Mouse (Mus musculus) heart, embryonic 14.5 days (tissue): ENCODE results near the gene Pard3. TPM values are rescaled to one million over a fixed set of nuclear protein-coding genes. Genes with fewer than 3 reads are reported as not detected.

Experiments
- ATAC-seq: fragments of 200-750 bp; cut with Nextera tagmentation; 2 replicates; pipeline ENCODE4 v1.8.0; 2017; ENCODE audit warnings: low read depth, moderate TSS enrichment; ENCODE audit not compliant: insufficient number of reproducible peaks, insufficient read depth, low FRiP score
- H3K27ac ChIP-seq, 2 experiments: fragments of 200-500 bp in 1 of 2; fragments of 300-500 bp in 1 of 2; sonication (generic) in 1 of 2; replicated peaks in 1 of 2; 2 replicates each; pipeline ENCODE4 v1.5.1; 2012 to 2014; ENCODE audit warnings: low read depth in 2 of 2, low read length in 2 of 2, control low read depth in 1 of 2, mild to moderate bottlenecking in 1 of 2, mixed read lengths in 1 of 2; ENCODE audit not compliant: control insufficient read depth in 1 of 2, insufficient read depth in 1 of 2
- H3K27me3 ChIP-seq: fragments of 300-500 bp; sonication (generic); 2 replicates; pipeline ENCODE4 v1.6.1; 2014; ENCODE audit warnings: mild to moderate bottlenecking, low read length, control low read depth; ENCODE audit not compliant: control insufficient read depth, insufficient read depth
- H3K36me3 ChIP-seq: fragments of 300-500 bp; sonication (generic); 2 replicates; pipeline ENCODE4 v1.6.1; 2014; ENCODE audit warnings: mild to moderate bottlenecking, control low read depth, low read length, mixed read lengths; ENCODE audit not compliant: control insufficient read depth, insufficient read depth
- H3K4me1 ChIP-seq, 2 experiments: fragments of 200-500 bp in 1 of 2; fragments of 300-500 bp in 1 of 2; sonication (generic) in 1 of 2; 2 replicates each; pipeline ENCODE4 v1.6.1; 2012 to 2014; ENCODE audit warnings: low read length in 2 of 2, control low read depth in 1 of 2, mixed read lengths in 1 of 2; ENCODE audit not compliant: control insufficient read depth in 2 of 2, insufficient read depth in 2 of 2
- H3K4me2 ChIP-seq: fragments of 300-500 bp; sonication (generic); 2 replicates; pipeline ENCODE4 v1.6.1; 2014; ENCODE audit warnings: mild to moderate bottlenecking, low read length
- H3K4me3 ChIP-seq, 2 experiments: fragments of 200-500 bp in 1 of 2; fragments of 300-500 bp in 1 of 2; sonication (generic) in 1 of 2; 2 replicates each; pipeline ENCODE4 v1.5.1; 2012 to 2014; ENCODE audit warnings: low read length in 2 of 2, mild to moderate bottlenecking in 2 of 2, control low read depth in 1 of 2, low read depth in 1 of 2, moderate library complexity in 1 of 2; ENCODE audit not compliant: control insufficient read depth in 1 of 2, insufficient read depth in 1 of 2
- H3K9ac ChIP-seq: fragments of 300-500 bp; sonication (generic); 2 replicates; pipeline ENCODE4 v1.6.1; 2014; ENCODE audit warnings: mild to moderate bottlenecking, low read length
- H3K9me3 ChIP-seq: fragments of 300-500 bp; sonication (generic); 2 replicates; pipeline ENCODE4 v1.6.1; 2016; ENCODE audit warnings: low read length, control low read depth; ENCODE audit not compliant: control insufficient read depth
- WGBS: fragments of 180-500 bp; shearing (Covaris S2); extraction: QIAGEN DNeasy Blood & Tissue Kit; methylation state at CpG from one replicate; pipeline ENCODE4 v1.1.7; 2014; 5-methylcytosine and 5-hydroxymethylcytosine counted together
- polyA plus RNA-seq: library from polyadenylated mRNA; unstranded; fragments of >200 nt; fragmentation: Nextera tagmentation; extraction: Ambion mirVana; gene quantifications from 2 replicates; pipeline ENCODE4 v1.2.1, GENCODE M21; 2014

Pard3 gene
- polyA plus RNA-seq, 1 experiment from 2014 or later, result 21.2 TPM

DNA sequence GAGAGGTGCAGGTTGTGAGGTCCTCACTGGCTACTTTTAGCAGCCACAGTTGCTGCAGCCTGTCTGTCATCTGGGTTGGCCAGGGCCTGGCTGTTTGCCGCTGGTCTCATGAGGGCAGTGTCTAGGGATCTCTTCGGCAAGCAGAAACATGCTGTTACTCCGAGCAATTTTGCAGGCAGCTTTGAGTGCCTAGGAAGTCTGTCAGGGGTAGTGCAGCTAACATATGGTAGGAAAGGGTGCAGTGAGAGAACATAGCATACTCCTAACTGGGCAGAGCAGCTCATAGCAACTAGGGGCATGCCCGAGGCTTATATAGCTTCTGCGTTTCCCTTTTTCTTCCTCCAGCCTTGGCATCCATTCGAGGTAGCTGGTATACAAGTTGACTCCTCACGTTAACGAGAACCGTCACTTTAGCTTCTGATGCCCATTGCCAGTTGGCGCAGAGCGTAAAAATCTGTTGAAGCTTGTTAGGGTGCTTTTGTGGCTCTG is 54.7 kb downstream of the Pard3 start:
- H3K4me1 ChIP-seq, result peaks cover 15 to 52% of the 10 kb centered on the region in 2 experiments
- 64% methylated on average over 11 of the region's 11 CpGs for WGBS

DNA sequence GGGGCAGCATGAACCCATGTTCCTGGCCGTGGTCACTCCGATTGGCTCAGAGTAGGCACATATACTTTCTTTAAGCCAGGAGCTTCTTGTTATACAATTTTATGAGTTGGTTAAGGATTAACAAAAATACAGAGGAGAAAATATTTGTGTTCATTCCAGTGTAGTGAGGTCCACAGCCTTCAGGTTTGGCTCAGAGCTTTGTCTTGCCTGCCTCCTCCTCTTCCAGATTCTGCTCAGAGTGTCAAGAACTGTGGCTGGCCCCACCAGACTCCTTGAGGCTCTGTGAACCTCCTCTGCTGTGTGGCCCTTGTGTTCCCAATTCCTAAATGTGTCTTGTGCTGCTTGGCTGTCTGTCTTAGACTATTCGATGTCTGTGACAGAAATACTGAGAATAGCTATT is 59.7 kb downstream of the Pard3 start:
- H3K36me3 ChIP-seq, result no peaks in the 10 kb centered on the region
- no peak for ATAC-seq
- no peak overlapping the region for H3K4me3 ChIP-seq
- no peak overlapping the region for H3K27ac ChIP-seq
- WGBS, result 91% methylated on average over 3 of the region's 3 CpGs
- no peak overlapping the region for H3K4me2 ChIP-seq
- no peaks in the 10 kb centered on the region for H3K27me3 ChIP-seq
- H3K4me1 ChIP-seq, result peaks cover 15 to 60% of the 10 kb centered on the region in 2 experiments
- H3K9me3 ChIP-seq, result no peaks in the 10 kb centered on the region
- H3K9ac ChIP-seq, result no peak overlapping the region

More for the DNA sequence above, 54.7 kb downstream of the Pard3 start:
- ATAC-seq, result no peak
- Histone ChIP-seq H3K4me2 (no peak overlapping the region), H3K27ac (peak overlapping the region; percentile 1 to 19), H3K4me3 (no peak overlapping the region), H3K9me3 (no peaks in the 10 kb centered on the region), H3K36me3 (no peaks in the 10 kb centered on the region), H3K27me3 (no peaks in the 10 kb centered on the region), H3K9ac (0 out of 2 replicates have a peak overlapping the region, but pooled peaks have one; percentile 38)

DNA sequence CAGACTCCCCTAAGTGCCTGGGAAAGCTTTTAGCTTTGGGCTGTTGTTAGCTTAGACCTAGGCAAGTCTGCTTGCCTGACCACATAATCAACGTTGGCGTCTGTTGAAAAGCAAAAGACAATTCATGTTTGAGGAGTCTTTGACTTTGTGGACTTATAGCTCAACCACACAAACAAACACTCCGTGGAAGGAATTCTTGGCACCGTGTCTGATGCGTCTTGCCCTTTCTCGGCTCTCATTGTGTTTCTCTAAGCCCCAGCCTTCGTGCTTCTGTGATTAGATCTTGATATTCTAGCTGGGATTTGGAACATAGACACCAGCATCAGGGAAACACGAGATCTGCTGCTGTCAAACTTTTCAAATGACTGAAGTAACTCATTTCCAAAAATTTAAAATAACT is 61.1 kb downstream of the Pard3 start:
- no peak overlapping the region for H3K4me2 ChIP-seq
- no peak overlapping the region for H3K9ac ChIP-seq
- no peaks in the 10 kb centered on the region for H3K36me3 ChIP-seq
- H3K9me3 ChIP-seq, result no peaks in the 10 kb centered on the region
- 54% methylated on average over 8 of the region's 8 CpGs for WGBS
- no peak for ATAC-seq
- no peaks in the 10 kb centered on the region for H3K27me3 ChIP-seq
- no peak overlapping the region for H3K4me3 ChIP-seq
- H3K4me1 ChIP-seq, result peaks cover 21 to 57% of the 10 kb centered on the region in 2 experiments
- 0 out of 4 replicates have a peak overlapping the region, but pooled peaks of 1 of the 2 experiments have one; percentile 2 for H3K27ac ChIP-seq

DNA sequence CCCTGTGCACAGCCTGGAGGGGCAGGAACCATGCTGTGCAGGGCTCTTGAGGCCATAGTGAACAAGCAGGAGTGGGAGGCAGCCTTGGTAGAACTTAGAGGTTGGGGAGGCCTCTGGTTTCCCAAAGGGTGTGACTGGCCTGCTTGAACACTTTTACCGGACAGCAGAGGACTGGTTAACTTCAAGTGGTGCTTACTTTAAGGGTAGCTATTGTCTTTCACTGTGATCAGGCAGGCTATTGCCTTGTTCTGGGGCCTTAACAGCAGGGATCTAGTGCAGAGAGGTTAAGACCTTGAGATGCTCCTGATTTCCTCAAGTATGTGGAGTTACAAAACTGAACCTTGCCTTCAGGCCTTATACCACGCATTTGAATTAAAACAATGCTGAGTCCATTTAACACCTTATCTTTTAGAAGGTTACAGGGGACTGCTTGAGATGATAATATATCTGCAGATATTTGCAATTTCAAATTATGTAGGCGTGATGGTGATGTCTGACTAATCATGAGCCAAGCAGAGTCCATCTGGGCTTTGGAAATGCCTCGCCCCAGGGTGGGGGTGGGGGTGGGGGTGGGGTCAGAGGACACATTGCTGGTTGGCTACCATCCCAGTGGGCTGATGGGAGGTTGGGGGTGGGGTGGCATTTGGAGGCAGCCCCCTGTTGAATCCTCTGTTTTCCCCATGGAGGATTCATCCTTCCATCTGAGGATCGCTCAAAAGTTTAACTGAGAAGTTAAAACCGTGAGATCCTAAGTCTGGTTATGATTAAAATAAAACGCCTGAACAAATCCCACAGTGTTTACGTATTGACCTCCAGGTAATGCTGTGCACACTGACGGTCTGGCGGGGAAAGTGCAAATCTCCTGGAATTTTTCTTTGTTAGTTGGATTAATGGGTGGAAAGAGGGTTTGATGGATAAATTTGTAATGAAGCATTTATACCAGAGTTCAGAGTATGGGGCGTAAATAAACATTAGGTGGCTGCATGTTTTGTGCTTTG is 62.3 kb downstream of the Pard3 start:
- no peak overlapping the region for H3K27ac ChIP-seq
- WGBS, result 47% methylated on average over 11 of the region's 11 CpGs
- no peak for ATAC-seq

DNA sequence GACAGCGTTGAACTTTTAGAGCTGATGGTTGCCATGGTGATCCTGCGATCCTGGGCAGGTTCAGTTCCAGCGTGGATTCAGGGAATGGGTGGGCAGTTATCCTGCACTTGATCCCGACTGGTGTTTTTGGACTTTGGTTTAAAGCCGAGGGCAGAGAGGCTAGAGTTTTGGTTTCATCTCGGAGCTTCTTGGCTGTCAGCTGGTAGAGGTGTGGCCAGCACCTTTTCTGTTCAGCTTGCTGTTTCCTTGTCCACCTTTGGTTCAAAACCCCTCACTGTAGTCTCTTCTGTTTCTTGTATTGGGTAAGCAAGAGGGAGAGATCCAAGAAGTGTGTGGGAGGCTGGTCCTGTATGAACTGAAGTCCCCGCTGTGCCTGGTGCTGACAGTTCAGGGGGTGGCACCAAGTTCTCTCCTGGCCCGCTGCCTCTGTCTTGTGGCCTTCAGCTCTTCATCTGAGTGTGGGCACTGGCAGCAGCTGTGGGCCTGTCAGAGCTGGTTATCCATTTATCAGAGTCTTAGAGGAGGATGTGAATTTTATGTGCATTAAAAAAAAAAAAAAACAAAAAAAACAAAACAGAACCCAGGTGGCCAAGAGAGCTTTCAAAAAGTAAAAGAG is 65.2 kb downstream of the Pard3 start:
- H3K4me2 ChIP-seq, result peak overlapping the region; percentile 42
- H3K27ac ChIP-seq, result 0 out of 4 replicates have a peak overlapping the region, but pooled peaks of 1 of the 2 experiments have one; percentile 19
- no peaks in the 10 kb centered on the region for H3K36me3 ChIP-seq
- H3K9ac ChIP-seq, result 0 out of 2 replicates have a peak overlapping the region, but pooled peaks have one; percentile 25
- no peaks in the 10 kb centered on the region for H3K9me3 ChIP-seq
- 37% methylated on average over 8 of the region's 8 CpGs for WGBS
- no peak overlapping the region for H3K4me3 ChIP-seq
- H3K27me3 ChIP-seq, result no peaks in the 10 kb centered on the region
- ATAC-seq, result no peak
- H3K4me1 ChIP-seq, result peaks cover 19 to 59% of the 10 kb centered on the region in 2 experiments

More for the DNA sequence above, 62.3 kb downstream of the Pard3 start:
- Histone ChIP-seq H3K9ac (no peak overlapping the region), H3K36me3 (no peaks in the 10 kb centered on the region), H3K4me3 (no peak overlapping the region), H3K4me2 (no peak overlapping the region), H3K27me3 (no peaks in the 10 kb centered on the region), H3K9me3 (no peaks in the 10 kb centered on the region), H3K4me1 (peaks cover 22 to 63% of the 10 kb centered on the region in 2 experiments)

DNA sequence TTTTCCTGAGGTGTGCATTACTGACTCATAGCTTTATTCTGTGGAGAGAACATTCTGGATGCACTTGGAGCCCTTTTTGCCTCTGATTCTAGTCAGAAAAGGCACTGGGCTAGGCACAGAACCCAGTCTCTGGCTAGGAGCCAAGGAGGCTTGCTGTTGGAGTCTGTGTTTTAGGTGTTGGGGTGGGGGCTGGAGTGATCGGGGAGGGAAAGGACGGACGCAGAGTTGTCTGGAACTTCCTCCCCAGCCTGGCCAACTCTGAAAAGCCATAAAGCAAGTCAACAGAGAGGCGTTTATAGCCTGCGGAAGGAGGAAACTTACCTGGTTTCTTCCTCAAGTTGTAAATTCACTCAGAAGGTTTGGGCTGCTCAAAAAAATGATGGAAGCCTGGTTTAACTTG is 70.6 kb downstream of the Pard3 start:
- no peak for ATAC-seq

DNA sequence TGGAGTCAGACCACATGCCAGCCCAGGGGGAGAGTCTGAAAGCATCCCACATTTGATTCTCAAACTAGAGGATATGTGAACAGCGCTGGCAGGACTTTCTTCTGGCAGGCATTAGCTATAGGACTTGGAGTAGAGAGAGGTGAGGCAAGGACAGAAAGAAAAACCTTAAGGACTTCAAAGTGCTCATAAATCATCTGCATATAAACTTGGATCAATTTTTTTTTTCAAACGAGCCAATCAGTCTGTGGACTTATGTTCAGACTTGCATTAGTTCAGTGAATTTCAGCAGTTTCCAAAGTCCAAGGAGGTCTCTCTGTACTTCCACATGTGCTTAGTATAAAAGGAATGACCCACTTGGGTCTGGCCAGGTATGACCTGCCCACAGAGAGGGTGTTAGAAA is 72.5 kb downstream of the Pard3 start:
- Histone ChIP-seq H3K27ac (no peak overlapping the region), H3K9me3 (no peaks in the 10 kb centered on the region), H3K4me2 (no peak overlapping the region), H3K27me3 (no peaks in the 10 kb centered on the region), H3K4me3 (no peak overlapping the region), H3K4me1 (peaks cover 9 to 34% of the 10 kb centered on the region in 2 experiments), H3K36me3 (no peaks in the 10 kb centered on the region), H3K9ac (no peak overlapping the region)
- no peak for ATAC-seq
- WGBS, result 69% methylated on average over 2 of the region's 2 CpGs

More for the DNA sequence above, 70.6 kb downstream of the Pard3 start:
- Histone ChIP-seq H3K9ac (no peak overlapping the region), H3K36me3 (no peaks in the 10 kb centered on the region), H3K27ac (no peak overlapping the region), H3K4me3 (no peak overlapping the region), H3K9me3 (no peaks in the 10 kb centered on the region), H3K4me2 (no peak overlapping the region), H3K27me3 (no peaks in the 10 kb centered on the region), H3K4me1 (peaks cover 12 to 46% of the 10 kb centered on the region in 2 experiments)
- WGBS, result 47% methylated on average over 5 of the region's 5 CpGs
